In genomic region chr7:126961095-126961494, GRCm38 (mm10) we compare ENCODE assay signal across 19 mouse cellular contexts. TPM values are rescaled to one million over a fixed set of nuclear protein-coding genes. Genes with fewer than 3 reads are reported as not detected.
"Had no signal": no experiment of that assay in that cellular context is flagged by ENCODE, and none has a peak within 500 bp of the region (broad histone marks: within the 10 kb centered on the region; RNA-seq: fewer than 3 reads in every experiment).

No protein-coding gene starts in this region.

- H3K27ac ChIP-seq: intestine, embryonic 15.5 days; kidney, embryonic 15.5 days; liver, embryonic 13.5 days had no signal

- ATAC-seq: intestine, embryonic 15.5 days had no signal

- H3K4me3 ChIP-seq: intestine, embryonic 15.5 days; kidney, embryonic 15.5 days; left cerebral cortex, adult 2 months; liver, embryonic 13.5 days had no signal

- DNase-seq: kidney, adult 11 months; kidney, adult 8-10 months; kidney, postnatal 10 days; kidney, postnatal 36 days; liver, embryonic 13.5 days; lung, adult 2 months; lung, postnatal 14 days; lung, postnatal 4 days; midbrain, embryonic 14.5 days; thymus, postnatal 25 days had no signal

RNA-seq across cellular contexts. Expression of gene Asphd1, which starts 11.7 kb away (rescaled TPM):
- total RNA-seq: liver, adult 2 months; megakaryocyte progenitor cell, adult 5-6 weeks; megakaryocyte-erythroid progenitor cell, adult 5-6 weeks had no signal

RNA-seq across cellular contexts. Expression of gene Cdiptos, which starts 14.8 kb away (rescaled TPM):
- total RNA-seq: layer of hippocampus, adult 18-20 months; left cerebral cortex, postnatal 36 days; midbrain, postnatal 0 days had no signal
